Mouse (Mus musculus) limb, embryonic 15.5 days (tissue): ENCODE results near the gene Hecw2. TPM values are rescaled to one million over a fixed set of nuclear protein-coding genes. Genes with fewer than 3 reads are reported as not detected.

Experiments
- ATAC-seq: fragments of 200-750 bp; cut with Nextera tagmentation; 2 replicates; pipeline ENCODE4 v1.8.0; 2017; ENCODE audit warnings: low read depth, moderate TSS enrichment; ENCODE audit not compliant: insufficient number of reproducible peaks, low FRiP score, low TSS enrichment
- H3K27ac ChIP-seq: fragments of 300-500 bp; sonication (generic); 2 replicates; pipeline ENCODE4 v1.5.1; 2015; ENCODE audit warnings: moderate library complexity, mild to moderate bottlenecking, inconsistent platforms
- H3K27me3 ChIP-seq: fragments of 300-500 bp; sonication (generic); 2 replicates; pipeline ENCODE4 v1.6.1; 2015; ENCODE audit warnings: inconsistent platforms
- H3K36me3 ChIP-seq: fragments of 300-500 bp; sonication (generic); 2 replicates; pipeline ENCODE4 v1.6.1; 2015; ENCODE audit warnings: inconsistent platforms
- H3K4me1 ChIP-seq: fragments of 300-500 bp; sonication (generic); 2 replicates; pipeline ENCODE4 v1.6.1; 2015; ENCODE audit warnings: inconsistent platforms
- H3K4me2 ChIP-seq: fragments of 300-500 bp; sonication (generic); 2 replicates; pipeline ENCODE4 v1.6.1; 2015; ENCODE audit warnings: mild to moderate bottlenecking, inconsistent platforms
- H3K4me3 ChIP-seq: fragments of 300-500 bp; sonication (generic); 2 replicates; pipeline ENCODE4 v1.5.1; 2015; ENCODE audit warnings: mild to moderate bottlenecking, inconsistent platforms
- H3K9ac ChIP-seq: fragments of 300-500 bp; sonication (generic); 2 replicates; pipeline ENCODE4 v1.6.1; 2015; ENCODE audit warnings: inconsistent platforms
- H3K9me3 ChIP-seq: fragments of 300-500 bp; sonication (generic); 2 replicates; pipeline ENCODE4 v1.6.1; 2016; ENCODE audit warnings: inconsistent platforms
- WGBS: fragments of 180-500 bp; shearing (Covaris S2); methylation state at CpG from one replicate; pipeline ENCODE4 v1.1.7; 2015; 5-methylcytosine and 5-hydroxymethylcytosine counted together
- polyA plus RNA-seq: library from polyadenylated mRNA; unstranded; fragments of >200 nt; fragmentation: Nextera tagmentation; extraction: Ambion mirVana; gene quantifications from 2 replicates; pipeline ENCODE4 v1.2.1, GENCODE M21; 2015

The Hecw2 gene
- polyA plus RNA-seq, 1 experiment from 2014 or later: 4.4 TPM

- no peak for ATAC-seq
- 47% methylated on average over 5 of the region's 5 CpGs for WGBS
- no peak overlapping the region for H3K4me2 ChIP-seq
- no peak overlapping the region for H3K27ac ChIP-seq
- no peaks in the 10 kb centered on the region for H3K36me3 ChIP-seq
- no peaks in the 10 kb centered on the region for H3K27me3 ChIP-seq
- no peak overlapping the region for H3K9ac ChIP-seq
- no peaks in the 10 kb centered on the region for H3K9me3 ChIP-seq
- no peak overlapping the region for H3K4me3 ChIP-seq
- H3K4me1 ChIP-seq: no peaks in the 10 kb centered on the region
Measured at GRCm38 (mm10) chr1:54109255-54109654, 85.7 kb downstream of the Hecw2 start.

GRCm38 (mm10) chr1:54106756-54107155 lies 88.2 kb downstream of the Hecw2 start:
- H3K4me2 ChIP-seq: no peak overlapping the region
- H3K9me3 ChIP-seq: no peaks in the 10 kb centered on the region
- H3K4me3 ChIP-seq: no peak overlapping the region
- no peaks in the 10 kb centered on the region for H3K36me3 ChIP-seq
- WGBS: 85% methylated on average over 3 of the region's 3 CpGs
- no peaks in the 10 kb centered on the region for H3K4me1 ChIP-seq
- no peak overlapping the region for H3K9ac ChIP-seq
- H3K27ac ChIP-seq: no peak overlapping the region
- no peaks in the 10 kb centered on the region for H3K27me3 ChIP-seq
- no peak for ATAC-seq

DNA sequence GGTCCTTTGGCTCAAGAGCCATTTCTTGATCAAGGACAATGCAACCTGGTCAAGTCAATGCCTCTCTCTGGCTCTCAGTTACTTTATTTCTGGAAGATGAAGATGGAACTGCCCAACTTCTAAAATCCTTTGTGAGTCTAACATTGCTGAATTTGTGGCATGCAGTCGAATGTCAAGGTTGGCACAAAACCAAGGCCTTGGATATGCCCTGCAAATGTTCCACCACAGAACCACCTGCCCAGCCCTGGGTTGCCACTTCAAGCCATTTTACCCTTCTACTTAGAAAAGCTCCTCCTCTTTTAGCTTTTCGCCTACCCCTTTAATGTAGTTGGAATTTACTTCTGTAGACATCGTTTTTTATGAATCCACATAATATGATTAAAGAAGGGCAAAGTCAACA lies 115.3 kb downstream of the Hecw2 start:
- no peak overlapping the region for H3K4me2 ChIP-seq
- no peak overlapping the region for H3K27ac ChIP-seq
- H3K9me3 ChIP-seq: no peaks in the 10 kb centered on the region
- no peak overlapping the region for H3K4me3 ChIP-seq
- no peaks in the 10 kb centered on the region for H3K36me3 ChIP-seq
- no peak overlapping the region for H3K9ac ChIP-seq
- WGBS: 80% methylated on average over 3 of the region's 3 CpGs
- no peak for ATAC-seq
- no peaks in the 10 kb centered on the region for H3K4me1 ChIP-seq
- H3K27me3 ChIP-seq: no peaks in the 10 kb centered on the region

- H3K4me3 ChIP-seq: no peak overlapping the region
- no peaks in the 10 kb centered on the region for H3K9me3 ChIP-seq
- H3K27me3 ChIP-seq: no peaks in the 10 kb centered on the region
- H3K27ac ChIP-seq: no peak overlapping the region
- no peak overlapping the region for H3K9ac ChIP-seq
- no peak for ATAC-seq
- no peaks in the 10 kb centered on the region for H3K4me1 ChIP-seq
- H3K36me3 ChIP-seq: no peaks in the 10 kb centered on the region
- WGBS: 24% methylated on average over 1 of the region's 1 CpGs
- H3K4me2 ChIP-seq: no peak overlapping the region
Measured at GRCm38 (mm10) chr1:54074456-54074855, 120.5 kb downstream of the Hecw2 start.

DNA sequence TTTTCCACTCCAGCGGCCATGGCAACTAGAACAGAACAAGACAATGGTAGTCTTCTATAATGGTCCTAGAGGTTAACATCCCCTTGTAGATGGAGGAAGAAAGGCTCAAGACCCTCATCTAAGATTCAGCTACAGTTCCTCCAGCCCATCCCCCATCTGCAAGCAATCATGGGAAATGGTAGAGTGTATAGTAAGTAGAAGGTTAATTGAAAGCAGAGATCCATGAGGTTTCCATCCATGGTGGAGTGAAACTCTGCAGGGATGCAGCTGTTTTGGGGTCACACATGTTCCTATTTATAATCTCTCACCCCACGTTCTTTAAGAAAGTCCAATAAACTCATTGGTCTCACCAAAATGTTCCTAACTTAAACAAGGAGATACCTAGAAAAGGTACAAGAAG lies 124.8 kb downstream of the Hecw2 start:
- Histone ChIP-seq H3K9ac (no peak overlapping the region), H3K4me3 (no peak overlapping the region), H3K9me3 (no peaks in the 10 kb centered on the region), H3K36me3 (no peaks in the 10 kb centered on the region), H3K4me2 (no peak overlapping the region), H3K27me3 (no peaks in the 10 kb centered on the region), H3K4me1 (no peaks in the 10 kb centered on the region), H3K27ac (no peak overlapping the region)
- no peak for ATAC-seq
- 58% methylated on average over 2 of the region's 2 CpGs for WGBS

DNA sequence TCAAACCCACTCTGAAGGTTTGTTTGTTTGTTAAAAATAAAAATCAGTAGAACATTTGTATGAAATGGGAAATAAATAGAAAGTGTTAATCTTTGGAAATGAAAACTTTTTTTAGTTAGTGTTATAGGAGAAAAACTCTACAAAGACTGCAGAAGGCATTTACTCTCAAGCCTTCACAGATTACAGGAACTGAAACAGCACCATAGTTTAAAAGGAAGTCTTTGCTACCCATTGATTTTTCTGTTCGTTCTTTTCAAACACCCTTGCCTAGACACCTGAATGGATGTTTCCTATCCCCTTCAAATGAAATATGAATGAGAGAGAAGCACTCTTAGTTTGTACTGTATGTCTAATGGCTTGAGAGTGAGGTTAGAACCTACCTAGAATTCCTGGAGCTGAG lies 126.7 kb downstream of the Hecw2 start:
- Histone ChIP-seq H3K4me3 (no peak overlapping the region), H3K9me3 (no peaks in the 10 kb centered on the region), H3K4me1 (no peaks in the 10 kb centered on the region), H3K27me3 (no peaks in the 10 kb centered on the region), H3K9ac (no peak overlapping the region), H3K36me3 (no peaks in the 10 kb centered on the region), H3K4me2 (no peak overlapping the region), H3K27ac (no peak overlapping the region)
- 69% methylated on average over 1 of the region's 1 CpGs for WGBS
- no peak for ATAC-seq

- no peaks in the 10 kb centered on the region for H3K9me3 ChIP-seq
- H3K4me1 ChIP-seq: no peaks in the 10 kb centered on the region
- 53% methylated on average over 1 of the region's 1 CpGs for WGBS
- H3K27me3 ChIP-seq: no peaks in the 10 kb centered on the region
- no peak overlapping the region for H3K4me2 ChIP-seq
- no peaks in the 10 kb centered on the region for H3K36me3 ChIP-seq
- no peak overlapping the region for H3K27ac ChIP-seq
- ATAC-seq: no peak
- H3K9ac ChIP-seq: no peak overlapping the region
- H3K4me3 ChIP-seq: no peak overlapping the region
Measured at GRCm38 (mm10) chr1:54065434-54065833, 129.5 kb downstream of the Hecw2 start.

- H3K4me2 ChIP-seq: no peak overlapping the region
- no peaks in the 10 kb centered on the region for H3K9me3 ChIP-seq
- H3K36me3 ChIP-seq: no peaks in the 10 kb centered on the region
- WGBS: 80% methylated on average over 2 of the region's 2 CpGs
- H3K4me3 ChIP-seq: no peak overlapping the region
- no peak overlapping the region for H3K9ac ChIP-seq
- ATAC-seq: no peak
- no peaks in the 10 kb centered on the region for H3K27me3 ChIP-seq
- no peaks in the 10 kb centered on the region for H3K4me1 ChIP-seq
- H3K27ac ChIP-seq: no peak overlapping the region
Measured at GRCm38 (mm10) chr1:54061078-54061477, 133.9 kb downstream of the Hecw2 start.

DNA sequence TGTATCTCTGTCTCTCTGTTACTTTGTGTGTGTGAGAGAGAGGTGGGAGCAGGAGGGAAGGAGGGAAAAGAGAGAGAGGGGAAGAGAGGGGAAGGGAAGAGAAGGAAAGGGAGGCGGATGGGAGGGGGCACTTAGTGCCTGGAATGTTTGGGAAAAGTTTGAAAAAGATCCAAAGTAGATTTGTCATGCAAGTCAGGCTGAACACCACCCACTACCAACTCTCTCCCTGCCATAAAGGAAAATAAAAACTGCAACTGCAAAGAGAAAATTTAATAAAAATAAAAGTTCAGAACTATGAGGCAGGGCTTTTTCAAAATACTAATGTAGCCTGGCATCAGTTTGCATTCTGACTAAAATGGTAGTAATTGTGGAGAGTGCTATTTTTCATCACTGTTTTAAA lies 135.2 kb downstream of the Hecw2 start:
- Histone ChIP-seq H3K27ac (no peak overlapping the region), H3K9ac (no peak overlapping the region), H3K9me3 (no peaks in the 10 kb centered on the region), H3K4me2 (no peak overlapping the region), H3K36me3 (no peaks in the 10 kb centered on the region), H3K4me1 (no peaks in the 10 kb centered on the region), H3K4me3 (no peak overlapping the region), H3K27me3 (no peaks in the 10 kb centered on the region)
- ATAC-seq: no peak
- WGBS: 83% methylated on average over 1 of the region's 1 CpGs

- Histone ChIP-seq H3K4me3 (no peak overlapping the region), H3K4me2 (no peak overlapping the region), H3K36me3 (no peaks in the 10 kb centered on the region), H3K9me3 (no peaks in the 10 kb centered on the region), H3K27me3 (no peaks in the 10 kb centered on the region), H3K4me1 (no peaks in the 10 kb centered on the region), H3K27ac (no peak overlapping the region), H3K9ac (no peak overlapping the region)
- ATAC-seq: no peak
Measured at GRCm38 (mm10) chr1:54052771-54053170, 142.2 kb downstream of the Hecw2 start.

- Histone ChIP-seq H3K4me2 (no peak overlapping the region), H3K36me3 (no peaks in the 10 kb centered on the region), H3K4me3 (no peak overlapping the region), H3K27ac (no peak overlapping the region), H3K9me3 (no peaks in the 10 kb centered on the region), H3K9ac (no peak overlapping the region), H3K4me1 (no peaks in the 10 kb centered on the region), H3K27me3 (no peaks in the 10 kb centered on the region)
- ATAC-seq: no peak
- 58% methylated on average over 1 of the region's 1 CpGs for WGBS
Measured at GRCm38 (mm10) chr1:54046923-54047322, 148.0 kb downstream of the Hecw2 start.

GRCm38 (mm10) chr1:54039062-54039461 lies 155.9 kb downstream of the Hecw2 start:
- Histone ChIP-seq H3K4me2 (no peak overlapping the region), H3K4me1 (no peaks in the 10 kb centered on the region), H3K4me3 (no peak overlapping the region), H3K27me3 (no peaks in the 10 kb centered on the region), H3K9me3 (no peaks in the 10 kb centered on the region), H3K27ac (no peak overlapping the region), H3K36me3 (no peaks in the 10 kb centered on the region), H3K9ac (no peak overlapping the region)
- no peak for ATAC-seq
- WGBS: 34% methylated on average over 2 of the region's 2 CpGs

GRCm38 (mm10) chr1:54017686-54018085 lies 177.3 kb downstream of the Hecw2 start:
- ATAC-seq: no peak
- Histone ChIP-seq H3K4me1 (no peaks in the 10 kb centered on the region), H3K4me2 (no peak overlapping the region), H3K27me3 (no peaks in the 10 kb centered on the region), H3K4me3 (no peak overlapping the region), H3K27ac (no peak overlapping the region), H3K9me3 (no peaks in the 10 kb centered on the region), H3K36me3 (no peaks in the 10 kb centered on the region), H3K9ac (no peak overlapping the region)
- WGBS: 63% methylated on average over 2 of the region's 2 CpGs
